ENCODE assay signal across 7 mouse cellular contexts in genomic region chr17:28072730-28073129, GRCm38 (mm10).
"Had no signal": no experiment of that assay in that cellular context is flagged by ENCODE, and none has a peak within 500 bp of the region (broad histone marks: within the 10 kb centered on the region; RNA-seq: fewer than 3 reads in every experiment).

No protein-coding gene starts in this region.

- DNase-seq: kidney, adult 8-10 months; kidney, postnatal 36 days; lung, embryonic 14.5 days; lung, postnatal 10 days; lung, postnatal 4 days; retina, postnatal 1 day; thymus, postnatal 4 days had no signal
